Mouse (Mus musculus) stomach, embryonic 14.5 days (tissue): ENCODE measurements at regions not wholly inside any gene's neighbourhood (a gene's known extent, or its start where the extent isn't known, plus 50 kb on each side); places are given as distances from the start of the nearest gene placed in this dataset.

Source experiments
- ATAC-seq: fragments of 200-750 bp; cut with Nextera tagmentation; 2 replicates; pipeline ENCODE4 v1.8.0; 2017; ENCODE audit warnings: low read depth, moderate TSS enrichment; ENCODE audit not compliant: insufficient number of reproducible peaks, insufficient read depth, low FRiP score
- H3K27ac ChIP-seq: fragments of 300-500 bp; sonication (generic); 2 replicates; pipeline ENCODE4 v1.5.1; 2014; ENCODE audit warnings: mild to moderate bottlenecking, low read length, moderate library complexity, mixed read lengths
- H3K27me3 ChIP-seq: fragments of 300-500 bp; sonication (generic); 2 replicates; pipeline ENCODE4 v1.6.1; 2014; ENCODE audit warnings: low read length, control low read depth, mixed read lengths; ENCODE audit not compliant: control insufficient read depth, insufficient read depth
- H3K36me3 ChIP-seq: fragments of 300-500 bp; sonication (generic); 2 replicates; pipeline ENCODE4 v1.6.1; 2014; ENCODE audit warnings: mild to moderate bottlenecking, control low read depth, low read length, moderate library complexity, mixed read lengths; ENCODE audit not compliant: control insufficient read depth, insufficient read depth
- H3K4me1 ChIP-seq: fragments of 300-500 bp; sonication (generic); 2 replicates; pipeline ENCODE4 v1.6.1; 2014; ENCODE audit warnings: low read length, control low read depth, mixed read lengths; ENCODE audit not compliant: control insufficient read depth, insufficient read depth
- H3K4me2 ChIP-seq: fragments of 300-500 bp; sonication (generic); replicated peaks from 2 replicates; pipeline ENCODE4 v1.6.1; 2014; ENCODE audit warnings: low read depth, low read length, control low read depth
- H3K4me3 ChIP-seq: fragments of 300-500 bp; sonication (generic); 2 replicates; pipeline ENCODE4 v1.5.1; 2014; ENCODE audit warnings: low read depth, low read length, control low read depth
- H3K9ac ChIP-seq: fragments of 300-500 bp; sonication (generic); replicated peaks from 2 replicates; pipeline ENCODE4 v1.6.1; 2014; ENCODE audit warnings: low read depth, mild to moderate bottlenecking, control low read depth, low read length, moderate library complexity, mixed read lengths
- H3K9me3 ChIP-seq: fragments of 300-500 bp; sonication (generic); 2 replicates; pipeline ENCODE4 v1.6.1; 2016; ENCODE audit warnings: low read depth, low read length, control low read depth; ENCODE audit not compliant: control insufficient read depth
- WGBS: fragments of 180-500 bp; shearing (Covaris S2); extraction: QIAGEN DNeasy Blood & Tissue Kit; methylation state at CpG from one replicate; pipeline ENCODE4 v1.1.7; 2014; 5-methylcytosine and 5-hydroxymethylcytosine counted together

GRCm38 (mm10) chr5:148756246-148756930 lies 172.7 kb downstream of the Katnal1 start:
- no peak overlapping the region for H3K4me3 ChIP-seq
- H3K4me2 ChIP-seq = no peak overlapping the region
- WGBS = 85% methylated on average over 16 of the region's 16 CpGs
- peaks cover 8% of the 10 kb centered on the region; the same call in 1 of the 2 replicates for H3K4me1 ChIP-seq
- H3K9me3 ChIP-seq = no peaks in the 10 kb centered on the region
- H3K27ac ChIP-seq = no peak overlapping the region
- H3K9ac ChIP-seq = no peak overlapping the region
- H3K36me3 ChIP-seq = no peaks in the 10 kb centered on the region
- ATAC-seq = no peak
- H3K27me3 ChIP-seq = no peaks in the 10 kb centered on the region

- H3K9me3 ChIP-seq = no peaks in the 10 kb centered on the region
- no peak overlapping the region for H3K27ac ChIP-seq
- peaks cover 8% of the 10 kb centered on the region; the same call in 1 of the 2 replicates for H3K4me1 ChIP-seq
- 82% methylated on average over 8 of the region's 8 CpGs for WGBS
- H3K4me2 ChIP-seq = no peak overlapping the region
- no peak for ATAC-seq
- no peaks in the 10 kb centered on the region for H3K36me3 ChIP-seq
- H3K27me3 ChIP-seq = no peaks in the 10 kb centered on the region
- no peak overlapping the region for H3K9ac ChIP-seq
- no peak overlapping the region for H3K4me3 ChIP-seq
These were observed 173.3 kb downstream of the Katnal1 start for GRCm38 (mm10) chr5:148755807-148756206.

GRCm38 (mm10) chr5:148754896-148755295 lies 174.2 kb downstream of the Katnal1 start:
- ATAC-seq = no peak
- Histone ChIP-seq H3K36me3 (no peaks in the 10 kb centered on the region), H3K4me1 (peaks cover 8% of the 10 kb centered on the region; the same call in 1 of the 2 replicates), H3K9me3 (no peaks in the 10 kb centered on the region), H3K4me2 (no peak overlapping the region), H3K4me3 (no peak overlapping the region), H3K9ac (no peak overlapping the region), H3K27me3 (no peaks in the 10 kb centered on the region), H3K27ac (no peak overlapping the region)
- 55% methylated on average over 10 of the region's 10 CpGs for WGBS

GRCm38 (mm10) chr5:148754363-148754762 lies 174.8 kb downstream of the Katnal1 start:
- ATAC-seq = no peak
- no peak overlapping the region for H3K4me3 ChIP-seq
- 92% methylated on average over 6 of the region's 6 CpGs for WGBS

GRCm38 (mm10) chr5:148753457-148753856 lies 175.7 kb downstream of the Katnal1 start:
- H3K9ac ChIP-seq = no peak overlapping the region
- ATAC-seq = no peak
- peaks cover 8% of the 10 kb centered on the region; the same call in 1 of the 2 replicates for H3K4me1 ChIP-seq
- no peak overlapping the region for H3K4me2 ChIP-seq
- H3K9me3 ChIP-seq = no peaks in the 10 kb centered on the region
- 59% methylated on average over 4 of the region's 4 CpGs for WGBS
- no peak overlapping the region for H3K4me3 ChIP-seq
- no peak overlapping the region for H3K27ac ChIP-seq
- H3K36me3 ChIP-seq = no peaks in the 10 kb centered on the region
- H3K27me3 ChIP-seq = no peaks in the 10 kb centered on the region

More at GRCm38 (mm10) chr5:148754363-148754762, 174.8 kb downstream of the Katnal1 start:
- Histone ChIP-seq H3K4me2 (no peak overlapping the region), H3K9me3 (no peaks in the 10 kb centered on the region), H3K27me3 (no peaks in the 10 kb centered on the region), H3K36me3 (no peaks in the 10 kb centered on the region), H3K9ac (no peak overlapping the region), H3K27ac (no peak overlapping the region), H3K4me1 (peaks cover 8% of the 10 kb centered on the region; the same call in 1 of the 2 replicates)

- no peak overlapping the region for H3K4me2 ChIP-seq
- H3K4me1 ChIP-seq = 0 out of 2 replicates have a peak, but pooled peaks cover 4% of the 10 kb centered on the region
- no peak overlapping the region for H3K4me3 ChIP-seq
- no peaks in the 10 kb centered on the region for H3K9me3 ChIP-seq
- ATAC-seq = no peak
- H3K36me3 ChIP-seq = no peaks in the 10 kb centered on the region
- no peaks in the 10 kb centered on the region for H3K27me3 ChIP-seq
- WGBS = 91% methylated on average over 13 of the region's 13 CpGs
- H3K9ac ChIP-seq = no peak overlapping the region
- no peak overlapping the region for H3K27ac ChIP-seq
These were observed 177.1 kb downstream of the Katnal1 start for GRCm38 (mm10) chr5:148751980-148752379.

- no peak overlapping the region for H3K4me3 ChIP-seq
- no peak for ATAC-seq
- 84% methylated on average over 16 of the region's 16 CpGs for WGBS
- no peak overlapping the region for H3K9ac ChIP-seq
- no peaks in the 10 kb centered on the region for H3K9me3 ChIP-seq
- H3K4me1 ChIP-seq = 0 out of 2 replicates have a peak, but pooled peaks cover 4% of the 10 kb centered on the region
- no peaks in the 10 kb centered on the region for H3K27me3 ChIP-seq
- no peaks in the 10 kb centered on the region for H3K36me3 ChIP-seq
- H3K27ac ChIP-seq = no peak overlapping the region
- H3K4me2 ChIP-seq = no peak overlapping the region
These were observed 179.0 kb downstream of the Katnal1 start for GRCm38 (mm10) chr5:148750002-148750734.

- Histone ChIP-seq H3K9me3 (no peaks in the 10 kb centered on the region), H3K9ac (no peak overlapping the region), H3K27ac (no peak overlapping the region), H3K27me3 (no peaks in the 10 kb centered on the region), H3K4me3 (no peak overlapping the region), H3K4me1 (no peaks in the 10 kb centered on the region), H3K4me2 (no peak overlapping the region), H3K36me3 (no peaks in the 10 kb centered on the region)
- no peak for ATAC-seq
- 82% methylated on average over 21 of the region's 21 CpGs for WGBS
These were observed 181.0 kb downstream of the Katnal1 start for GRCm38 (mm10) chr5:148747972-148748764.
